Mouse (Mus musculus) kidney, postnatal 4 days (tissue): Measurements from ENCODE around the gene Bak1.
A peak's percentile ranks its signal among the peaks of the same experiment; 100 is the strongest.
"Not testable (repeated sequence)": the region's sequence is repeated elsewhere in the genome, so short reads cannot be mapped to it uniquely, and the experiment has no call there.

Experiments
- DNase-seq, 2 experiments: peaks; one replicate each; pipeline ENCODE4 v3.0.0; 2021; ENCODE audit warnings: mixed read lengths in 2 of 2

Bak1 gene

GRCm38 (mm10) chr17:26977354-26977753, 51.5 kb downstream of the Bak1 start:
- not testable (repeated sequence) for DNase-seq

- DNase-seq: no peak
Observed at GRCm38 (mm10) chr17:26975415-26975814, 53.4 kb downstream of the Bak1 start.

GRCm38 (mm10) chr17:26974547-26974946, 54.3 kb downstream of the Bak1 start:
- no peak for DNase-seq

GRCm38 (mm10) chr17:26972703-26973574, 55.9 kb downstream of the Bak1 start, which contains the start of gene Zbtb9:
TSS of gene Zbtb9 (plus strand) at chr17:26973167.
- peak; percentile 96 to 98 for DNase-seq

- DNase-seq: peak in 1 of 2 experiments; percentile 39
Observed at GRCm38 (mm10) chr17:26972107-26972506, 56.7 kb downstream of the Bak1 start.

- no peak for DNase-seq
Observed at GRCm38 (mm10) chr17:26971247-26971905, 57.4 kb downstream of the Bak1 start.

- no peak for DNase-seq
Observed at GRCm38 (mm10) chr17:26970221-26970620, 58.6 kb downstream of the Bak1 start.
